Mouse (Mus musculus) gastrocnemius, postnatal 14 days (tissue): ENCODE measurements at regions not wholly inside any gene's neighbourhood (a gene's known extent, or its start where the extent isn't known, plus 50 kb on each side); places are given as distances from the start of the nearest gene placed in this dataset.

Experiments used
- DNase-seq: peaks from one replicate; pipeline ENCODE4 v3.0.0; 2021; ENCODE audit warnings: mixed read lengths
- intact Hi-C: fragments of 180-260 bp; cut with DNase I; formaldehyde crosslinking; loops from one replicate; pipeline ENCODE4 v1.15.1; 2025; ENCODE audit warnings: low total_unique reads

DNA sequence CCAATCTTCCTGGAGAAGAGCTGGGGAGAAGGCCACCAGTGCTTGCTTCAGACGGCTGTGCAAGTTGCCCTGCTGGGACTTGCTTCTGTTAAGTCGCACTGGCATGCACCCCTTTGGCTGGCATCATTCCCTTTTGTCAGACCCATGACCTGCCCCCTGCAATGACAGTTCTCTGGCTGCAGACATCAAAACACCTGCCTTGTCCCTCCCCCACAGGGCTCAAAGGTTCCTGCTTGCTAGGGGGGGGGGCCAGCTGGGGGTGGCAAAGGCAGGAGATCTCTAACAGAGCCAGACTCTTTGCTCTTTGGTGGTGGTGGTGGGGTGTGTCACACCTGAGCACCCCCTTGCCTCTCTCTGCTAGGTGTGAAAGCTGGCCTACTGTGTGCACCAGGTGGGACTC is 154.5 kb downstream of the Trim29 start:
- DNase-seq = no peak
- intact Hi-C loops = no loop called here

DNA sequence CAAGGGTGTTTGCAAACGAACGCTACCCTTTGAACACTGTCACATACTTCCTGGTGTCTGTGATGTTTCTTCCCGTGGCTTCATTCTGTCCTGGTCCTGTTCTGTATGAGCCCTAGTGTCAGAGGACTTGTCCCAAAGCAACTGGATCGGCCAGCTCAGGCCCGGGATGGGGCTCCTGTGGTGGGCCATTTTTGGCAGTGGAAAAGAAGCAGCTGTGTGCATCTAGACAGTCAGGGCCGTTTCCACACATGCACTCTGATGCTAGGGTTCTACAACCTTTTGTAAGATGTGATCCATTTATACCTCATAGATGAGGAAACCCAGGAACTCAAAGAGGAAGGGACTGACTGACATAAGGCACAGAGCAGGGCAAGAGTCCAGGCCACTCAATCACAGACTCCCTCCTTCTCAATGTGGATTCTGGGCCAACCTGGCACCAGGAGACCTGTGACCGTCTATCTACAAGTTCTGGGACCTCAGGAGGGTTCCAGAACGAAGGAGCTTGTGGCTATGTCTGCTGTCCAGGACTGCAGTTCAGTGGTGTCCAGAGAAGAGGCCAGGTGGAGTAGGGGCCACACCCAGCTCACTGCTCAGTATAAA is 155.2 kb downstream of the Trim29 start:
- DNase-seq = no peak
- intact Hi-C loops = no loop called here

DNA sequence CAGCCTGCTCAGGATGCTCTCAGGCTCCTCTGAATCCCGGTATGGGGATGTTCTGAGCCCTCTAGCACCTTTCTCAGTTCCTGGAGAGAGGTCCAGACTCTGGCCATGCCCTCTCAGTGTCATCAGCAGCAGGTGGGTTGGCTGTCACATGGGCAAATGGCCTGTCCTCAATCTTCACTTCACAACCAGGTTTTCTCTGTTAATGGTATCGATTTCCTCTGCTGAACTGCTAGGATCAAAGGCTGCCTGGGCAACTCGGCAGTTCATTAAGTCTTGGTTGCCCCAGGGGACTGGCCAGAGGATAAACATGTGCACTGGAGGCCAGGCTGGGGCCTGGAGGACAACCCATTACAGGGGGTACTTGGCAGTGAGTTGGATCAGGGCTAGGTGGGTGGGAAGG is 156.2 kb downstream of the Trim29 start:
- DNase-seq = no peak
- intact Hi-C loops = no loop called here

DNA sequence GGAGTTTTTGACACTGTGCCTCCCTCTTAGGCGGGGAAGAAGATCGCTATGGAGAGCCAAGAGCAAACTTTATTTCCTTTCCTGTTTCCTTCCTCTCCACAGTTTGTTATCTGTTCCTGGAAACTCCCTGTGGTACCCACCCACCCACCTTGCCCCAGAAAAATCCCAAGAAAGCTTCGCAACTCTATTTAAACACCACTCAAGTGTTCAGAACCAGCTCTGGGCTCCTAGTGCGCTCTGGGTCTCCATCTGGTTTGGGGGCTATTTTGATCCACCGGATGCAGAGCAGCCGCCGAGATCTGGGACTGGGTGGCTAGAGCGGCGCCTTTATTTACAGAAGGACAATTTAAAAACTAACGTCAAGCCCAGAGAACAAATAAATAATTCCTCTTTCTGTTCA is 158.6 kb downstream of the Trim29 start:
- no peak for DNase-seq
- intact Hi-C loops = no loop called here

DNA sequence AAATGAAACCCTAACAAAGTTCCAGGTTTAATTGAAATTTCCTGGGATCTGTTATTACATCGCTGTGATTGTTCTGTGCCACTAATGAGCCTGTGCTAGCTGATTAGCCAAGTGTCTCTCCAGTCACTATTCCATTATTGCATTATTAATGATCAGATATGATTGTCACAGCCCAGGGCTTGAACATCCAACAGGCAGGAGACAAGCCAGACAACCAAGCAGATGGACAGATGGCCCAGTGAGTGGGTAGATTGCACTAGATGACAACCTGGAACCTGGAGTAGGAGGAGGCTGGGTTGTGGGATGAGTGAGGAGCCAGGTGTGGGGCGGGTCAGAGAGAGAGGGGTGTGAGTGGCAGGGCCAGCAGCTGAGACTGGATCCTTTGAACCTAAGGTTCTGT is 161.6 kb downstream of the Trim29 start:
- intact Hi-C loops = no loop called here

DNA sequence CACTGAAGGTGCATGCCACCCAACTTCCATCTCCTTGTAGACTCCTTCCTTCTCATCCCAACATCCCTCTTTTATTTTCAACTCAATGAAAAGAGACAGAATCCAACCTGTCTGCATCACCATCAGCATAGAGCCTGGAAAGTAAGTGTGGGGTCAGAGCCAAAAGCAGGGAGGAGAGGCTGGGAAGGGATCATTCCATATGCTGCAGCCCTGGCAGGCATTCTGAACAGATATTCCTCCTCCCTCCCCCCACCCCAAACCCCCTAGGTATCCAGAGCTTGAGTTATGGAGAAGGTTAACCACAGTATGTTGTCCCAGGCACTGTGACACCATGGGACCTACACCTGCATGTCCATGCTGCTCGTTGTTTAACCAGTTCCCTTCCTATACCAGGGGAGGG is 162.5 kb downstream of the Trim29 start:
- intact Hi-C loops = no loop called here
- DNase-seq = no peak

More for the DNA sequence above, 161.6 kb downstream of the Trim29 start:
- DNase-seq = no peak

DNA sequence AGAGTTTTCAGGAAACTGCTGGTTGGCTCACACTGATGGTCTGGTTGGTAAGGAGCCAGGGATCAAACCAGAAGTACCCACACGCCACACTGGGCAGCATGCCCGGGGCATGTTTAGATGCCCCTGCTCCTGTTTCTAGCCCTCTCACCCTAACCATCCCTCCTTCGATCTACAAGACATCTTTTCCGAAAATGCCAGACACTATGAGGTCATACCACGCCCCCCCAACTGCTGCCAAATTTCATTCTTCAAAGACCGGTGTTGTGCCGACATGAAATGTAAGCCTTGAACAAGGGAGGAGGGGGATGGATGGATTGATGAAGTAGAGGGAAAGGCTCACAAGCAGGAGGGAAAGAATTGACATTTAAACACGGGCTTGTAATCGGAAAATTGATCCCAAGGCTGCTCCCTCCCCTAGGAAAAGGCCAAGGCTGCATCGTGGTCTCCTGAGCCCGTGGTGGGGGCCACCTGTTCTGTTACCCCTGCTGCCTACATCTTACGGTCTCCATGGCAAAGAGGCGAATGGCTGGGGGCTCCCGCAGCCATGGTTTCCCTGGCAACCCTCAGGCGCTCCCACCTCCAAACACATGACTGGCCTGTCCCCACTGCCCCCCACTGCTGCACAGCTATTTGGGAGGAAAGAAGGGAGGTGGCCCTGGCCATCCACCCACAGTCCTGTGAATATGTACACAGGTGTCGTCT is 163.1 kb downstream of the Trim29 start:
- DNase-seq = no peak
- intact Hi-C loops = no loop called here

DNA sequence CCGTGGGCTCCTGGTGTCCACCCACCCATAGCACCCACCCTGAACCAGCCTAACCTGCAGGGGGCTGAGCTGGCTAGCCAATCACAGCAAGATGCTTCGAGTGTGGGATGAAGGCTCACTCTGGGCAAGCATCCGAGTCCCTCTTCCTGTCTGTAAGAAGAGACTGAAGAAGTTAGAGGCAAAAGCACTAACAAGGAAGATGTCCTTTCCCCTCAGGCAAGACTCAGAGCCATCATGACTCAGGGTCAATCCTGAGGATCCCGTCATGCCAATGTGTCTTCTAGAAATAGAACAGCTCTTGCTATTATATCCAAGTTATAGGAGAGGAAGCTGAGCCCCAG is 163.6 kb downstream of the Trim29 start:
- DNase-seq = no peak
- intact Hi-C loops = no loop called here

DNA sequence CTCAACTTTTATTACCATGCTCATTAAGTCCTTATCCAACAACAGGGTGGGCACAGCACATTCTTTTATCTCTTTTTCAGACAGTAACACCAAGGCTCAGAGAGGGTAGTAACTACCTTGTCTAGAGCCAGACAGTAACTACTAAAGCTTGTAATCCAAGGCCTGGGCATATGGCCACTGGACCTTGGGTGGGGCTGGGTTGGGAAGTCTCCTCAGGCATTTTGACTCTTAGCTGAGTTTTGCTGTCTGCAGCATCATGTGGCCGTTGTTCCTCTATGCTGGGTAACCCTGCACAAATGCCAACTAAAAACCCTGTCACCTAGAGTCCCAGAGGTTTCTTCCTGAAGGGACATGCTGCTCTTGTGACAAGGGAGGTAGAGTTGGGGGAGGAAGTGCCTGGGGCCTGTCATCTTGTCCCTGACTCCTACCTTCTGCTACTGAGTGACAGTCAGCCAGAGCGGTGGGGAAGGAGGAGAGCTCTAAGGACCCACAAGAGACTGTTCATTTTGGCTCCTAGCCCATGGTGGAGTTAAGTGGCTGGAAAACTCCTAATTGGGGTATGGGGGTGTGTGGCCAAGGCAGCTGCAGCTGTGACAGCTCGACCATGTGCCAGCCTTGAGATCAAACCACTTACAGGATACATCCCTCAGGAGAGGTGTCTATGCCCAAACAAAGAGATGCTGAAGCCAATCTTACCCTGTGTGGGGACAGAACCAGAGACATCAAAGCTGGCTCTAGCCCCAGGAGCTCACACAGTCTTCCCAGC is 170.4 kb downstream of the Trim29 start:
- DNase-seq = peak; percentile 24

DNA sequence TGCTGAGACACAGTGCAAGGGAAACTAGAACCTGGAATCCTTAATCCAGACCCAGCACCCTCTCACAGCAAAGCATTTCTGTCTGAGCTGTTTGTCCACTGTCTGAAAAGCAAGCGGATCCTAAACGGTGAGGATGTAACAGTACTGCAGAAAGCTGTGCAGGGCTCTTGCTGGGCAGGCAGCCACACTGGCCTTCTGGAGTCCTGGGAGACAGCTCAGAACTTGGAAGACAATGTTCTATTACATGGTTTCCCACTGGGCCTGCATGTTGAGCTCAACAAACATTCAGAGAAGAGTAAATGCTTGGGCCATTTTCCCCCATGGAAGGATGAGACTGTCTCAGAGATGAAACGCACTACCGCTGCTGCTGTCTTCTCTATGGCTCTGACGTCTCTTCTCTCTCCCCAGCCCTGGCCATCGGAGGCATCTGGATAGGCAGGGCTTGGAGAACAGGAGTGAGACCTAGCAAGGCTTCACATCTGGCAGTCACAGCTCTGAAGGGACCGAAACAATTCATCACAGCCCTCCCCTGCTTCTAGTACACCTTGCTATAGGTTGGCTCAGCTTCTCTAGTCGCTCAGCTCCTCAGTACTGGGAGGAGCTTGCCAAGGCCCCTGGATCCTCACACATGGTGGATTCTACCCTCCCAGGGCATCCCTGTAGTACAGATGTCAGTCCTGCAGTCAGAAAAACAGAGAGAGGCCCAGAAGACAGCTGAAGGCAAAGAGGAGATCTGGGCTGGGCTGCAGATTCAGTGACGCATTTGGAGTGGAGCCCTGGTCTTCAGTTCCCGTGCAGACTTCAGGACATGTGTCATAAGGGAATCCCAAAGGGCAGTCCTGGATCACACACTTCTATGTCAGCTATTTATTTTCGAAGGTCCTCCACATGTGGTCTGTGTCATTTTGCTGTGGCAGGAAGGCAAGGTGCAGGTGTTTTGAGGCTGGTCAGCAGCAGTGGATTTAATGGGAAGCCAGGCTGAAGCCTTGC is 171.7 kb downstream of the Trim29 start:
- intact Hi-C loops = no loop called here

More for the DNA sequence above, 170.4 kb downstream of the Trim29 start:
- intact Hi-C loops = no loop called here

DNA sequence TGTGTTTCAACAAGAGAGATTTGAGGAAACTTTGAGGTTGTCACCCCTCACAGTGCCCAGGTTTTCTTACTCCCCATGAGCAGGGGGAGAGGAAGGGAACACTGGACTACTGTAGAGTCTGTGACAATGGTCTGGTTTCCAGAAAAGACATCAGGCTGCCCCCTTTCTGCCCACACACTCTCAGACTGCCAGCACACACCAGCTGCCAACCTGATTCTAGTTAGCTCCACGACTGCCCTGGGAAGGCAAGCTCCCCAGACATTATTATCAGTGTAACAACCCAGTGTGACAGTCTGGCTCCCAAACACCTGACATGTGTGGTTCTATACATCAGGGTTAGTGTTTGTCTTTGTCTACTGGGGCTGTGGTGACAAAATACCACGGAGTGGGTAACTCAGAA is 172.5 kb downstream of the Trim29 start:
- DNase-seq = no peak
- intact Hi-C loops = no loop called here

More for the DNA sequence above, 171.7 kb downstream of the Trim29 start:
- DNase-seq = peak; percentile 81

DNA sequence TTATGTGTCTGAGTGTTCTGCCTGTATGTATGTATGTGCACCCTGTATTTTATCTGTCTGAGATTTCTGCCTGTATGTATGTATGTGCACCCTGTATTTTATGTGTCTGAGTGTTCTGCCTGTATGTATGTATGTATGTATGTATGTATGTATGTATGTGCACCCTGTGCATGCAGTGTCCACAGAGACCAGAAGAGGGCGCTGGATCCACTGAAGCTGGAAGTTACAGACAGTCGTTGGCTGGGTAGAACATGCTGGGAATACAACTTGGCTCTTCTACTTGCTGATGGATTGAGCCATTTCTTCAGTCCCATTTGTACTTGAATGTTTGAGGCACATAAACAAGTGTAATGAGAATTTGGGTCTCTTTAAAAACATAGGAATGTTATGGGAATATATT is 173.3 kb downstream of the Trim29 start:
- intact Hi-C loops = no loop called here
- DNase-seq = no peak

DNA sequence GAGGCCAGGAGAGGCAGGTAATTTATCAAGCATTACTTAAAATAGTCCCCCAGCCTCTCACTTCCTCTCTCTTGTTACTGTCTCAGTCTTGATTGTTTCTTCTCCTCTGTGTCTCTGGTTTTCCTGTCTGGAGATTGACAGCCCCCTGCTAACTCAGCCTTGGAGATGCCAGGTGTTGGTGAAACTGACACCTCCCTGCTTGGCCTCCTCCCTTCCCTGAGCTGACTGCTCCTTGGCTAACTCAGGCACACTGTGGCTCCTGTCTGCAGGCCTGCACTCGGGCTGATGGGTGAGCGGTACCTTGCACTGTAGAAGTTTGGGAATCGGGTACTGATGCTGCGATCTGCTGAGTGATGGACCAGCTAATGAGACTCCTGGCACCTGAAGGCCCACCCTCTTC is 176.1 kb downstream of the Trim29 start:
- DNase-seq = no peak
- intact Hi-C loops = no loop called here

DNA sequence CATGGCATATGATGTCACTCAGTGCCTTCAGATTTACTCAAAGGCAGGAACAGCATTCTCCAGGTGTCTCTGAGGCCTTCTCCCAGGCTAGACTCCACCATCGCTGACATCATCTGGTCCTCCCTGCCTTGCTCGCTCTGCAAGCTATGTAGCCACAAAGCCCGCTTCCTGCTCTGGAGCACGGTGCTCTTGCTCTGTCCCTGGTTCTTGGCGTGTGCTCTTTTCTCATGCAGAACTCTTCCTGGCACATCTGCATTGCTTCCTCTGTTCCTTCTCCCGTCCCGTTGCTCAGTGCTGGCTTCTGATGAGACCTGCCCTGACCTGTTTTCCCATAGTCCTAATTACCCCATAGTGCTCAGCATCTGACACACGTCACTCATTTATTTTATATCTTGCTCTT is 178.6 kb downstream of the Trim29 start:
- intact Hi-C loops = no loop called here
- DNase-seq = no peak

DNA sequence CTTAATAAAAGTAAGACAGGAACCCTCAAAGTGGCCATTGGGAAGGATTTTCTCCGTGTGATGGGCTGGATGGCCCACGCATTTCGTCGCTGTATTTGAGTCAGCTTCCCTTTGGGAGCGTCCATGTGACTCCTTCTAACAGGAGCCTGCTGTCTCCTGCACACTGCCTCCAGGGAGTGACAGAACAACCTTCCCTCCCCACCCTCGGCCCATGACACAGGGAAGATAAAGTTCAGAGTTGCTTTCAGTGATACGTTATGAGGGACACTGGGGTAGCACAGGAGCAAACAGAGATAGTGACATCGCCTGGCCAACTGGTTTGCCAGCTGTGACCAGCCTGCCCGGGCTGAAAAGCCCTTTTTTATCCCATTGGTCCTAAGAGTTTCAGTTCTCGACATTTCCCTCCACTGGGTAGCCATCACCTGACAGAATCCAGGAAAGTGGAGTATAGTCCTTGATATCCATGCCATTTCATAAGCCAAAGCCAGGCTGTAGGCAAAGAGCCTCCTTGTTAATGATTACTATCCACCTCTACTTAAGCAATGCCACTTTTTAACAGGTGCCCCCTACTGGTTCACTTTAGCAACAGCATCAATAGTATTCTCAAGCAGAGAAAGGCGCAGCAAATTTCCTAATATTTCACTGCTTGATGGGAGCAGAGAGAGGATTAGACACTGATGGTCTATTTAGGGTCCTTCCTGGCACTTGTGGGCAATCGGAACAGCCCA is 180.5 kb downstream of the Trim29 start:
- DNase-seq = no peak
- intact Hi-C loops = loop anchor here (10.0 kb wide), 2 partner anchors 156 to 314 kb away; no protein-coding TSS in a partner anchor

DNA sequence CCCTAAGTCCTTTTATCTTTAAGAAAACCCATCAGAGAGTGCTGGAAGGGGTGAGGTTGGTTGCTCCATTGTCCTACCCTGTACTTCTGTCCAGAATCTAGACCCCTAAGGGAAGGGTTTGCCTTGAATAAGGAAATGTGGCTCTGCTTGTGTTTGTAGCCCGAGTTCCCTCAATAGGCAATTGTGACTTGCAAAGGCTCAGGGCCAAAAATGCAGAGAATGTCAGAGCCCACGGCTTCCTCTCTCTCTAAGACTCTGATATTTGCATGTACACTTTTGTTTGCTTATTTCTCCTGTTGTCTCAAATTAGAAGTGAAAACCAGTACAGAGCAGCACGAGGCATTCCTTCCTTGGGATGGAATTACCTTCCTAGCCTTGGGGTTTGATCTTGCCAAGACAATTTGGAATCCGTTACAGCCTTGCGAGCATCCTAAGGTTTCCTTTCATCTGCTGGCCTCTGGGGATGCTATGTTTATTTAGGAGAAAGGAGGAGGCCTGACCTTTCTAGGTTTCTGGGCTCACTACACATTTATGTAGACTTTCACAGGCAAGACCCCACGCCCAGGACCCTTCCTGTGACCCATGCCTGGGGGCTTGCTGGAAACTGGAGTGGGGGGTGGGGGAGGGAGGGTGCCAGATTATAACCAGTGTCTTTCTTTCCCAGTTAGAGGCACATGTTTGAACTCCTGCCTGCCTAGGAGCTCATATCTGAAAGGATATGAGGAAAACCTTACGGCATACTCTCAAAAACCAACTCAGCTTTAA is 181.8 kb downstream of the Trim29 start:
- DNase-seq = no peak
- intact Hi-C loops = loop anchor here (10.0 kb wide), 2 partner anchors 158 to 312 kb away; no protein-coding TSS in a partner anchor

DNA sequence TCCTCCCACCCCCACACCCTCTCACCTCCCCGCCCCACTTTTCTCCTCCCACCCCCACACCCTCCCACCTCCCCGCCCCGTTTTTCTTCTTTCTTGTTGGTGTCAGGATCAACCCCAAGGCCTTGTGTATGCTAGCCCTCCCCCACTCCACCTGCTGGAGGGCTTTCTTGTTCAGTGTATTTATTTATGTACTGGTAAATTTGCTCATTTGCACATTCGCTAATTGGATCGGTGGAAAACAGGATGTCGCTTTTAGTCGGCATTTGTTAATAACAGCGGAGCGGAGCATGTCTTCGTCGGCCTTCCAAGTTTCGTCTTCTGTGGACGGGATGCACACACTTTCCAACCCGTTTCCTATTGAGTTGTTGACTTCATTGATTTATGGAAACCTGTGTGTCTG is 187.9 kb downstream of the Trim29 start:
- intact Hi-C loops = loop anchor here (5.0 to 10.0 kb wide), 3 partner anchors 34 to 306 kb away; no protein-coding TSS in a partner anchor
- DNase-seq = no peak

DNA sequence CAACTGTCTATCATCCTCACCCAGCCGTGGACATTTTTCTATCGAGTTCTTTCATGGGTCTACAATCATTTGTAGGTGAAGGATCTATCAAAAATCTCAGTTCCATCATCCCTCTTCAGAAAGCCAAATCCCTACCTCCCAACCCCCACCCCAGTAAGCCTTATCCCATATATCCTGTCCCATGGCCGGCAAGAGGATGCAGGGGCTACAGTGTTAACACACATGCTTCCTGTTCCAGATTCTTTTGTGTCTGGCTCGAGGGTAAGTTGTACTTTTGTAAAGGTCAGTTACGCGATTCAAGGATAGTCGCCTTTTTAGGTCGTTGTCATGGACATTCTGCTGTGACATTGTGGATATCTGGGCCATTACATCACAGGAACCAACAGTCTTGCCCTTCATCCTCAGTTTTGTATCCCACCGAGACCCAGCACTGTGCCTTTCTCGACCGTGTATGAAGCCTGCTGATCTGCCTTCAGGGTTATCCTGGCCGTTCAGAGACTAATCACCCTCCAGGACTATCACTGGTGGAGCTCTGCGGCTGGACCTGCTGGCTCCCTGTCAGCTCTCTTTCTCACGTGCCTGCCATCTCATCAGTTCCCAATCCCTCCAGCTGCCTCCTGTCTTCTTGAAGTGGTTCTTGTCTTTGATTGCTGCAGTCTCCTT is 193.8 kb downstream of the Trim29 start:
- intact Hi-C loops = no loop called here
- DNase-seq = no peak
